Mouse (Mus musculus) MEL (cell line): Measurements from ENCODE around the gene Cap1. TPM values are rescaled to one million over a fixed set of nuclear protein-coding genes. Genes with fewer than 3 reads are reported as not detected.

Experiments
- DNase-seq: peaks from one replicate; pipeline ENCODE4 v3.0.0; 2011; ENCODE audit warnings: low read depth, low spot score
- H3K27ac ChIP-seq: 2 replicates; pipeline ENCODE4 v1.5.1; 2012; ENCODE audit warnings: low read depth, mild to moderate bottlenecking, control low read depth, low read length, moderate library complexity; ENCODE audit not compliant: control insufficient read depth
- H3K27me3 ChIP-seq, 2 experiments: fragments of 150-350 bp in 1 of 2; sonication (generic) in 1 of 2; 2 replicates each; pipeline ENCODE4 v1.6.1; 2012; ENCODE audit warnings: low read length in 2 of 2, mild to moderate bottlenecking in 2 of 2, improper control_type of control experiment in 1 of 2, moderate library complexity in 1 of 2; ENCODE audit not compliant: insufficient read depth in 2 of 2, control insufficient read depth in 1 of 2
- H3K36me3 ChIP-seq, 2 experiments: 2 replicates each; pipeline ENCODE4 v1.6.1; 2012 to 2014; ENCODE audit warnings: low read length in 2 of 2, improper control_type of control experiment in 1 of 2, inconsistent platforms in 1 of 2, mild to moderate bottlenecking in 1 of 2; ENCODE audit not compliant: insufficient read depth in 2 of 2, control insufficient read depth in 1 of 2
- H3K4me1 ChIP-seq, 2 experiments: fragments of 150-350 bp in 1 of 2; sonication (generic) in 1 of 2; 2 replicates each; pipeline ENCODE4 v1.6.1; 2012; ENCODE audit warnings: low read length in 2 of 2, improper control_type of control experiment in 1 of 2, mild to moderate bottlenecking in 1 of 2; ENCODE audit not compliant: insufficient read depth in 2 of 2, control insufficient read depth in 1 of 2
- H3K4me3 ChIP-seq, 2 experiments: fragments of 150-350 bp in 1 of 2; sonication (generic) in 1 of 2; 2 replicates each; pipeline ENCODE4 v1.5.1; 2012; ENCODE audit warnings: low read depth in 2 of 2, low read length in 2 of 2, mild to moderate bottlenecking in 2 of 2, moderate library complexity in 2 of 2, control low read depth in 1 of 2, improper control_type of control experiment in 1 of 2; ENCODE audit not compliant: control insufficient read depth in 1 of 2, insufficient read depth in 1 of 2
- H3K79me2 ChIP-seq: 2 replicates; pipeline ENCODE4 v1.6.1; 2012; ENCODE audit warnings: mild to moderate bottlenecking, low read length, moderate library complexity; ENCODE audit not compliant: control insufficient read depth, poor library complexity, insufficient read depth
- H3K9ac ChIP-seq: 2 replicates; pipeline ENCODE4 v1.6.1; 2012; ENCODE audit warnings: low read depth, mild to moderate bottlenecking, control low read depth, low read length, moderate library complexity; ENCODE audit not compliant: control insufficient read depth, poor library complexity, severe bottlenecking
- H3K9me3 ChIP-seq: fragments of 150-350 bp; sonication (generic); replicated peaks from 2 replicates; pipeline ENCODE4 v1.6.1; 2012; ENCODE audit warnings: mild to moderate bottlenecking, low read length, improper control_type of control experiment, moderate library complexity; ENCODE audit not compliant: insufficient read depth
- BHLHE40 ChIP-seq: IDR thresholded peaks from 2 replicates; pipeline ENCODE4 v1.6.1; 2012; ENCODE audit warnings: low read depth, mild to moderate bottlenecking, inconsistent platforms, low read length, improper control_type of control experiment, borderline replicate concordance
- CHD1 ChIP-seq: IDR thresholded peaks from 2 replicates; pipeline ENCODE4 v1.6.1; 2012; ENCODE audit warnings: low read depth, mild to moderate bottlenecking, inconsistent platforms, low read length, improper control_type of control experiment
- CHD2 ChIP-seq: IDR thresholded peaks from 2 replicates; pipeline ENCODE4 v1.6.1; 2011; ENCODE audit warnings: low read length, improper control_type of control experiment
- CTCF ChIP-seq, 3 experiments: IDR thresholded peaks in 2 of 3; conservative IDR thresholded peaks in 1 of 3; 2 replicates each; pipeline ENCODE4 v1.5.1; 2011 to 2012; ENCODE audit warnings: low read length in 3 of 3, low read depth in 2 of 3, mild to moderate bottlenecking in 2 of 3, improper control_type of control experiment in 1 of 3, inconsistent platforms in 1 of 3, mixed read lengths in 1 of 3, moderate library complexity in 1 of 3; ENCODE audit not compliant: control insufficient read depth in 1 of 3, insufficient read depth in 1 of 3, poor library complexity in 1 of 3, severe bottlenecking in 1 of 3
- E2F4 ChIP-seq: IDR thresholded peaks from 2 replicates; pipeline ENCODE4 v1.6.1; 2011; ENCODE audit warnings: low read depth, low read length, improper control_type of control experiment, borderline replicate concordance
- ETS1 ChIP-seq: IDR thresholded peaks from 2 replicates; pipeline ENCODE4 v1.6.1; 2012; ENCODE audit warnings: low read depth, mild to moderate bottlenecking, inconsistent platforms, low read length, improper control_type of control experiment, moderate library complexity
- GABPA ChIP-seq: IDR thresholded peaks from 2 replicates; pipeline ENCODE4 v1.6.1; 2012; ENCODE audit warnings: low read depth, mild to moderate bottlenecking, inconsistent platforms, low read length, improper control_type of control experiment, moderate library complexity
- GATA1 ChIP-seq: IDR thresholded peaks from 2 replicates; pipeline ENCODE4 v1.6.1; 2011; ENCODE audit warnings: low read depth, low read length, improper control_type of control experiment
- HCFC1 ChIP-seq: IDR thresholded peaks from 2 replicates; pipeline ENCODE4 v1.6.1; 2012; ENCODE audit warnings: low read depth, mild to moderate bottlenecking, inconsistent platforms, low read length, improper control_type of control experiment, moderate library complexity
- JUND ChIP-seq: IDR thresholded peaks from 2 replicates; pipeline ENCODE4 v1.6.1; 2011; ENCODE audit warnings: low read depth, mild to moderate bottlenecking, improper control_type of control experiment, low read length
- KAT2A ChIP-seq: conservative IDR thresholded peaks from 2 replicates; pipeline ENCODE4 v1.6.1; 2012; ENCODE audit warnings: low read depth, low read length, improper control_type of control experiment, inconsistent platforms
- MAFK ChIP-seq: IDR thresholded peaks from 2 replicates; pipeline ENCODE4 v1.6.1; 2011; ENCODE audit warnings: low read depth, mild to moderate bottlenecking, low read length, improper control_type of control experiment, borderline replicate concordance
- MAX ChIP-seq: IDR thresholded peaks from 2 replicates; pipeline ENCODE4 v1.6.1; 2011; ENCODE audit warnings: low read length, improper control_type of control experiment
- MEF2A ChIP-seq: IDR thresholded peaks from 2 replicates; pipeline ENCODE4 v1.6.1; 2014; ENCODE audit warnings: low read depth, mild to moderate bottlenecking, inconsistent platforms, low read length, improper control_type of control experiment; ENCODE audit not compliant: poor library complexity, insufficient replicate concordance, severe bottlenecking; ENCODE audit errors: extremely low read depth
- MXI1 ChIP-seq: IDR thresholded peaks from 2 replicates; pipeline ENCODE4 v1.6.1; 2011; ENCODE audit warnings: mild to moderate bottlenecking, low read depth, low read length, improper control_type of control experiment
- MYB ChIP-seq: IDR thresholded peaks from 2 replicates; pipeline ENCODE4 v1.6.1; 2011; ENCODE audit warnings: mild to moderate bottlenecking, low read depth, low read length, improper control_type of control experiment
- MYC ChIP-seq: IDR thresholded peaks from 2 replicates; pipeline ENCODE4 v1.6.1; 2011; ENCODE audit warnings: low read depth, mild to moderate bottlenecking, low read length, improper control_type of control experiment, moderate library complexity
- NELFE ChIP-seq: IDR thresholded peaks from 2 replicates; pipeline ENCODE4 v1.6.1; 2011; ENCODE audit warnings: low read depth, low read length, improper control_type of control experiment
- NRF1 ChIP-seq: IDR thresholded peaks from 2 replicates; pipeline ENCODE4 v1.6.1; 2014; ENCODE audit warnings: low read depth, mild to moderate bottlenecking, inconsistent platforms, low read length, improper control_type of control experiment, moderate library complexity; ENCODE audit not compliant: poor library complexity, insufficient read depth, severe bottlenecking
- POLR2AphosphoS2 ChIP-seq: IDR thresholded peaks from 2 replicates; pipeline ENCODE4 v1.6.1; 2011; ENCODE audit warnings: low read length, improper control_type of control experiment
- POLR2AphosphoS5 ChIP-seq: IDR thresholded peaks from 2 replicates; pipeline ENCODE4 v1.6.1; 2012; ENCODE audit warnings: low read depth, borderline replicate concordance, mild to moderate bottlenecking, inconsistent platforms, low read length, moderate library complexity, mixed read lengths
- RCOR1 ChIP-seq: IDR thresholded peaks from 2 replicates; pipeline ENCODE4 v1.6.1; 2012; ENCODE audit warnings: low read depth, mild to moderate bottlenecking, inconsistent platforms, low read length, improper control_type of control experiment
- SMC3 ChIP-seq: IDR thresholded peaks from 2 replicates; pipeline ENCODE4 v1.6.1; 2011; ENCODE audit warnings: low read depth, low read length, improper control_type of control experiment
- TAL1 ChIP-seq: IDR thresholded peaks from 2 replicates; pipeline ENCODE4 v1.6.1; 2012; ENCODE audit warnings: mild to moderate bottlenecking, inconsistent platforms, low read length, moderate library complexity, mixed read lengths
- TCF12 ChIP-seq: IDR thresholded peaks from 2 replicates; pipeline ENCODE4 v1.6.1; 2014; ENCODE audit warnings: low read depth, mild to moderate bottlenecking, inconsistent platforms, low read length, improper control_type of control experiment, moderate library complexity
- UBTF ChIP-seq: IDR thresholded peaks from 2 replicates; pipeline ENCODE4 v1.6.1; 2012; ENCODE audit warnings: low read depth, mild to moderate bottlenecking, inconsistent platforms, low read length, improper control_type of control experiment, moderate library complexity, borderline replicate concordance; ENCODE audit not compliant: insufficient read depth
- USF2 ChIP-seq, 2 experiments: IDR thresholded peaks; 2 replicates each; pipeline ENCODE4 v1.6.1; 2011 to 2012; ENCODE audit warnings: improper control_type of control experiment in 2 of 2, low read length in 2 of 2, borderline replicate concordance in 1 of 2, inconsistent platforms in 1 of 2, low read depth in 1 of 2, mild to moderate bottlenecking in 1 of 2; ENCODE audit not compliant: insufficient read depth in 1 of 2
- ZC3H11A ChIP-seq: IDR thresholded peaks from 2 replicates; pipeline ENCODE4 v1.6.1; 2012; ENCODE audit warnings: low read depth, mild to moderate bottlenecking, inconsistent platforms, low read length, improper control_type of control experiment
- ZKSCAN1 ChIP-seq: IDR thresholded peaks from 2 replicates; pipeline ENCODE4 v1.6.1; 2012; ENCODE audit warnings: low read depth, mild to moderate bottlenecking, inconsistent platforms, low read length, improper control_type of control experiment, moderate library complexity
- ZNF384 ChIP-seq: IDR thresholded peaks from 2 replicates; pipeline ENCODE4 v1.6.1; 2012; ENCODE audit warnings: low read depth, mild to moderate bottlenecking, inconsistent platforms, low read length, improper control_type of control experiment
- polyA plus RNA-seq, 2 experiments: library from polyadenylated mRNA; stranded (reverse) in 1 of 2; unstranded in 1 of 2; fragments of >175 nt in 1 of 2; fragments of >200 nt in 1 of 2; gene quantifications; 2 replicates each; pipeline versions ENCODE4 v1.2.1 to v1.2.4; 2012; ENCODE audit warnings: low replicate concordance in 2 of 2, low read depth in 1 of 2; ENCODE audit not compliant: insufficient read length in 2 of 2, insufficient read depth in 1 of 2, missing spikeins in 1 of 2
- total RNA-seq: library from RNA; depleted of rRNA; stranded (reverse); fragments of 300-350 nt; gene quantifications from 2 replicates; pipeline ENCODE4 v1.2.3, GENCODE M21; 2012

Cap1 gene
- total and polyA plus RNA-seq, 3 experiments, result 68.3 to 134 TPM; not detected in 1

GRCm38 (mm10) chr4:122903709-122904108, 17.9 kb upstream of the Cap1 start:
- H3K36me3 ChIP-seq, result no peaks in the 10 kb centered on the region
- no peak overlapping the region for H3K27ac ChIP-seq
- no peak overlapping the region for H3K4me3 ChIP-seq
- H3K79me2 ChIP-seq, result no peaks in the 10 kb centered on the region
- H3K9me3 ChIP-seq, result no peaks in the 10 kb centered on the region
- TF ChIP-seq ZNF384, result no peak
- no peak for TF ChIP-seq KAT2A
- no peak for TF ChIP-seq MXI1
- TF ChIP-seq ZC3H11A, result no peak
- no peak for TF ChIP-seq BHLHE40
- TF ChIP-seq UBTF, result no peak
- H3K4me1 ChIP-seq, result peaks cover 0 to 5% of the 10 kb centered on the region in 2 experiments; a peak in 2 of 4 replicates
- H3K9ac ChIP-seq, result no peak overlapping the region
- peak; percentile 48 for DNase-seq
- no peaks in the 10 kb centered on the region; a peak in 2 of 4 replicates for H3K27me3 ChIP-seq

DNA sequence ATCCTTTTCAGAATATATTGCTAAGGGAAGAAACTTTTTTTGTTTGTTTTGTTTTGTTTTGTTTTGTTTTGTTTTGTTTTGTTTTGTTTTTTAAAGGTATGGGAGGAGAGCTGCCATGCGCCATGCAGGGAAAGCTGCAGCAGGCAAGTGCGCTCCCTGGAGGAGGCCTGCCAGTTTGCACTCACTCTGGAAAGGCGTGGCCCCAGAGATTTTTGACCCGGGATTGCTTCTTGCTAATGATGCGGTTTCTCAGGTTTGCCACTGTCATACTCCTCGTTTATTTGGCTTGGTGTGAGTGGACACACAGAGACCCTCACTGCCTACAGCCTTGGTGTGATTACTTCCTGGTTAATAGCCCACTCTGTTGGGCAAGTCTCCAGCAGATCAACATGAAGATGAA, 16.3 kb upstream of the Cap1 start:
- H3K36me3 ChIP-seq, result no peaks in the 10 kb centered on the region
- peak; percentile 49 for DNase-seq
- no peak overlapping the region for H3K27ac ChIP-seq
- H3K79me2 ChIP-seq, result no peaks in the 10 kb centered on the region
- peaks cover 0 to 12% of the 10 kb centered on the region in 2 experiments; a peak in 2 of 4 replicates for H3K4me1 ChIP-seq
- no peak overlapping the region for H3K4me3 ChIP-seq
- no peaks in the 10 kb centered on the region for H3K9me3 ChIP-seq
- no peaks in the 10 kb centered on the region; a peak in 2 of 4 replicates for H3K27me3 ChIP-seq
- H3K9ac ChIP-seq, result no peak overlapping the region
- TF ChIP-seq HCFC1, result no peak
- no peak for TF ChIP-seq UBTF
- peak; percentile 27; the same call in 1 of the 2 replicates for TF ChIP-seq ZC3H11A
- TF ChIP-seq E2F4, result no peak
- no peak for TF ChIP-seq NELFE
- TF ChIP-seq NRF1, result 0 out of 2 replicates have a peak, but pooled peaks have one; percentile 11
- TF ChIP-seq CHD2, result no peak
- TF ChIP-seq POLR2AphosphoS2, result no peak
- TF ChIP-seq RCOR1, result no peak
- TF ChIP-seq CHD1, result no peak
- TF ChIP-seq CTCF (IDR thresholded peaks at IDR 0.05 in 2 of 3, conservative IDR thresholded peaks at IDR 0.05 in 1 of 3; ENCODE audit: control insufficient read depth in 1 of 3, insufficient read depth in 1 of 3, low read depth in 2 of 3, low read length in 3 of 3, poor library complexity in 1 of 3, severe bottlenecking in 1 of 3), result peak; percentile 14 to 77 (median 63); a peak in 4 of 6 replicates
- TF ChIP-seq ZNF384, result no peak
- no peak for TF ChIP-seq JUND
- no peak for TF ChIP-seq TAL1
- TF ChIP-seq SMC3, result peak; percentile 68
- TF ChIP-seq BHLHE40, result no peak
- TF ChIP-seq MYC, result no peak
- no peak for TF ChIP-seq KAT2A
- no peak for TF ChIP-seq USF2 (IDR thresholded peaks at IDR 0.05; ENCODE audit: borderline replicate concordance in 1 of 2, insufficient read depth in 1 of 2, low read depth in 1 of 2, low read length in 2 of 2)
- TF ChIP-seq TCF12, result no peak
- no peak for TF ChIP-seq POLR2AphosphoS5
- TF ChIP-seq MAFK, result no peak
- no peak for TF ChIP-seq GATA1
- no peak for TF ChIP-seq GABPA
- no peak for TF ChIP-seq ETS1
- TF ChIP-seq MYB, result no peak
- no peak for TF ChIP-seq MEF2A
- TF ChIP-seq MAX, result no peak
- TF ChIP-seq ZKSCAN1, result no peak
